Mouse (Mus musculus) cerebellum, adult 2 months (tissue): Measurements from ENCODE around the gene Ankrd11. TPM values are rescaled to one million over a fixed set of nuclear protein-coding genes. Genes with fewer than 3 reads are reported as not detected.

Experiments used
- DNase-seq, 2 experiments: peaks; one replicate each; pipeline ENCODE4 v3.0.0; 2021
- H3K27ac ChIP-seq: fragments of 200-500 bp; 2 replicates; pipeline ENCODE4 v1.5.1; 2012; ENCODE audit warnings: low read length, control low read depth, inconsistent platforms; ENCODE audit not compliant: insufficient read depth
- H3K27me3 ChIP-seq: fragments of 200-500 bp; 2 replicates; pipeline ENCODE4 v1.6.1; 2012; ENCODE audit warnings: inconsistent platforms, mild to moderate bottlenecking, low read length, moderate library complexity; ENCODE audit not compliant: control insufficient read depth, insufficient read depth
- H3K4me1 ChIP-seq: fragments of 200-500 bp; 2 replicates; pipeline ENCODE4 v1.6.1; 2011; ENCODE audit warnings: low read length; ENCODE audit not compliant: control insufficient read depth, insufficient read depth
- H3K4me3 ChIP-seq: fragments of 200-500 bp; replicated peaks from 2 replicates; pipeline ENCODE3; 2011; ENCODE audit warnings: mild to moderate bottlenecking, low read depth, low read length, control low read depth; ENCODE audit not compliant: insufficient read depth
- CTCF ChIP-seq: fragments of 200-500 bp; IDR thresholded peaks from 2 replicates; pipeline ENCODE4 v1.5.1; 2011; ENCODE audit warnings: low read depth, mild to moderate bottlenecking, control low read depth, low read length, moderate library complexity, borderline replicate concordance; ENCODE audit not compliant: insufficient read depth
- POLR2A ChIP-seq: fragments of 200-500 bp; IDR thresholded peaks from 2 replicates; pipeline ENCODE4 v1.6.1; 2011; ENCODE audit warnings: low read length, control low read depth, borderline replicate concordance; ENCODE audit not compliant: insufficient read depth
- WGBS: fragments of 180-500 bp; shearing (Covaris S2); methylation state at CpG from one replicate; pipeline ENCODE4 v1.1.7; 2018; 5-methylcytosine and 5-hydroxymethylcytosine counted together
- polyA plus RNA-seq: library from polyadenylated mRNA; depleted of rRNA; stranded (reverse); fragments of >200 nt; gene quantifications from 2 replicates; pipeline ENCODE4 v1.2.3, GENCODE M21; 2012

The Ankrd11 gene
- polyA plus RNA-seq, 1 experiment: 105 TPM

DNA sequence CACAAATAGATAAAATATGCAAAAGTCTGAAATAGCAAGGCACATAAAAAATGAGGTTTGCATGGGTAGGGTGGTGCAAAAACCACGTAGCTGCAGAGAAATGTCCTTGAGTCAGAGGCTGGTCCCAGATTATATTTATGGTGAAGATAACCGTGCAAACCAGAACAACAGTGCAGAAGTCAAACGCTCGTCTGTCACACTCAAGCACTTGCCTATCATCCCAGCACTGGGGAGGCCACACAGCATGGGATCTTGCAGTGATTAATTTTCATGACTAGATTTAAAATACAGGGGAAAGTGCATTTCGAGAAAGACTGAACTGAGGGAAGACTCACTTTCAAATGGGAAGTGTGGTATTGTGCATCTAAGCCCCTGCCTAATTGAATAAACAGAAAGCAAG, 48.3 kb downstream of the Ankrd11 start:
- Histone ChIP-seq H3K4me3 (no peak overlapping the region), H3K27me3 (no peaks in the 10 kb centered on the region), H3K27ac (no peak overlapping the region), H3K4me1 (peaks cover 14% of the 10 kb centered on the region)
- WGBS: 31% methylated on average over 5 of the region's 5 CpGs
- TF ChIP-seq POLR2A (no peak), CTCF (no peak)
- no peak for DNase-seq

DNA sequence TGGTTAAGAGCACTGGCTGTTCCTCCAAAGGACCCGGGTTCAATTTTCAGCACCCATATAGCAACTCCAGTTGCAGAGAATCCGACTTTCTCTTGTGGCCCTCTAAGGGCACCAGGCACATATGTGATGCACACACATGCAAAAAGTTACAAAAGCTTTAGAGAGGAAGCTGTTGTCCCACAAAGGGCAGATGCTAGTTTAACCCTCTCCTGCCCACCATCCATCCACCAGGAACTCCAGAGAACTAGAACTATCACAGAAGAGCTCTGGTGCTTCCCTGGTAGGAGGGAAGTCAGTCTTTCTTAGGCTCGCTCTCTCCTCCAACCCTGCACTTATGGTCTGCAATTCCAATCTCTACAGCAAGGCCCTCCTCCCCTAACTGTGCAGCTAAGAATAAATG, 49.0 kb downstream of the Ankrd11 start:
- no peak overlapping the region for H3K4me3 ChIP-seq
- no peak for TF ChIP-seq POLR2A
- TF ChIP-seq CTCF: no peak
- H3K27ac ChIP-seq: no peak overlapping the region
- H3K4me1 ChIP-seq: peaks cover 14% of the 10 kb centered on the region
- H3K27me3 ChIP-seq: no peaks in the 10 kb centered on the region
- 90% methylated on average over 3 of the region's 3 CpGs for WGBS
- no peak for DNase-seq

- no peaks in the 10 kb centered on the region for H3K27me3 ChIP-seq
These were observed 49.8 kb downstream of the Ankrd11 start for GRCm38 (mm10) chr8:122992296-122992695.

GRCm38 (mm10) chr8:122991368-122991767, 50.7 kb downstream of the Ankrd11 start:
- no peak for DNase-seq
- WGBS: 66% methylated on average over 5 of the region's 5 CpGs
- Histone ChIP-seq H3K27me3 (no peaks in the 10 kb centered on the region), H3K4me3 (no peak overlapping the region), H3K27ac (0 out of 2 replicates have a peak overlapping the region, but pooled peaks have one; percentile 26), H3K4me1 (peaks cover 16% of the 10 kb centered on the region)
- TF ChIP-seq CTCF (no peak), POLR2A (no peak)

More at GRCm38 (mm10) chr8:122992296-122992695, 49.8 kb downstream of the Ankrd11 start:
- 52% methylated on average over 2 of the region's 2 CpGs for WGBS
- no peak overlapping the region for H3K4me3 ChIP-seq
- no peak overlapping the region for H3K27ac ChIP-seq
- H3K4me1 ChIP-seq: peaks cover 14% of the 10 kb centered on the region
- DNase-seq: no peak
- TF ChIP-seq CTCF (no peak), POLR2A (no peak)

GRCm38 (mm10) chr8:122989976-122990375, 52.1 kb downstream of the Ankrd11 start:
- WGBS: 81% methylated on average over 2 of the region's 2 CpGs
- Histone ChIP-seq H3K27ac (no peak overlapping the region), H3K4me3 (no peak overlapping the region), H3K4me1 (peaks cover 26% of the 10 kb centered on the region), H3K27me3 (no peaks in the 10 kb centered on the region)
- DNase-seq: no peak
- TF ChIP-seq CTCF (no peak), POLR2A (no peak)

DNA sequence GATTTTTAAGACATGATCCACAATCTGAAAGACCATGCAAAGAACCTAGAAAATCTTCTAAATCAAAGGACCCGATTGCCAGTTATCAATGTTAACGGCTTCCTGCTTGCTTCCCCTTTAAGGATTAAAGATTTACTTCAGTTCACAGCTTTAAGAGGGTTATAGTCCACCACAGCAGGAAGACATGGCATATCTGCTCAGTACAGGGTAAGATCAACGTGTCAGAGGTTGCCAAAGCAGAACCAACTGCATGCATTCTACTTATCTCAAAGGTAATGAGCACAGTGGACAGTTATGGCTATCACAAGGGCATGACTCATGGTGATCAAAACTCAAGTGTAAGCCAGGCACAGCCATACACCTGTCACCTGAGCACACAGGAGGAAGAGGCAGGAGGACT, 53.1 kb downstream of the Ankrd11 start:
- WGBS: 75% methylated on average over 3 of the region's 3 CpGs
- TF ChIP-seq POLR2A (no peak), CTCF (no peak)
- Histone ChIP-seq H3K27me3 (no peaks in the 10 kb centered on the region), H3K27ac (no peak overlapping the region), H3K4me1 (peaks cover 26% of the 10 kb centered on the region), H3K4me3 (no peak overlapping the region)
- no peak for DNase-seq

GRCm38 (mm10) chr8:122987255-122987654, 54.8 kb downstream of the Ankrd11 start:
- Histone ChIP-seq H3K4me1 (peaks cover 24% of the 10 kb centered on the region), H3K27me3 (no peaks in the 10 kb centered on the region), H3K4me3 (no peak overlapping the region), H3K27ac (no peak overlapping the region)
- no peak for TF ChIP-seq CTCF
- no peak for TF ChIP-seq POLR2A
- no peak for DNase-seq
- WGBS: 9% methylated on average over 2 of the region's 2 CpGs

- TF ChIP-seq CTCF (no peak), POLR2A (no peak)
- Histone ChIP-seq H3K27ac (0 out of 2 replicates have a peak overlapping the region, but pooled peaks have one; percentile 36), H3K4me3 (no peak overlapping the region), H3K27me3 (no peaks in the 10 kb centered on the region), H3K4me1 (peaks cover 24% of the 10 kb centered on the region)
- no peak for DNase-seq
- WGBS: 88% methylated on average over 8 of the region's 8 CpGs
These were observed 55.4 kb downstream of the Ankrd11 start for GRCm38 (mm10) chr8:122986501-122987184.
